Mouse (Mus musculus) ES-Bruce4 (cell line): ENCODE measurements around the gene Gm42715.
"Not testable (repeated sequence)": the region's sequence is repeated elsewhere in the genome, so short reads cannot be mapped to it uniquely, and the experiment has no call there.

Source experiments
- CTCF ChIP-seq: IDR thresholded peaks from one replicate; pipeline ENCODE4 v1.8.1; 2011; ENCODE audit warnings: low read depth, low read length
- EP300 ChIP-seq: IDR thresholded peaks from 2 replicates; pipeline ENCODE4 v1.6.1; 2011; ENCODE audit warnings: low read depth, low read length; ENCODE audit not compliant: insufficient read depth
- POLR2A ChIP-seq: IDR thresholded peaks from one replicate; pipeline ENCODE4 v1.8.1; 2011; ENCODE audit warnings: low read length; ENCODE audit not compliant: insufficient read depth

- TF ChIP-seq CTCF, POLR2A, EP300: not testable (repeated sequence)
Measured at GRCm38 (mm10) chr7:127488364-127488763, 31.0 kb upstream of the Gm42715 start.
